Mouse (Mus musculus): ENCODE results near the gene Olfr809. TPM values are rescaled to one million over a fixed set of nuclear protein-coding genes. Genes with fewer than 3 reads are reported as not detected.

Gene Olfr809
- total and polyA plus RNA-seq, 2 experiments from 2014 or later = not detected

DNA sequence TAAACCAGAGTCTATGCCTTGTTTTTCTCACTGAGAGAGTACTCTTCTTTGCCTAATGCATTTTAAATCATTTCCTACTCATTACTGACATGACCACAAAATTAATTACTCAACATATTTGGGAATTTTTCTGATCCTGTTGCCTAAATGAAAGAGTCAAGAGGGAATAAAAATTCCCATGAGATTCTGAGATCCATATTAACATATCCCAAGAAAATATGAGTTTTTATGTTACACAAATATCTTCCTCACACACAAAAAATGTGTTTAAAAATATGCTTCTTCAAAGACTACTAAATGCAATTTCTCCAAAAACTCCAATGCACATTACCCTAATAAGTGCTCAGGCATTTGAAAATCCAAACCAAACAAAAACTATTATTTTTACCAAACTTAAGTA is 20.4 kb downstream of the Olfr809 start, which contains the start of gene Olfr810:
TSS of gene Olfr810 (minus strand) at position 101 of the 400 bp plus-strand sequence.
- no peak within 1 kb of the TSS for H3K27ac ChIP-seq (ENCODE audit: low read depth, low read length)
- no peaks in the 10 kb centered on the region for H3K9me3 ChIP-seq (ENCODE audit: low read length)
- no peak within 1 kb of the TSS for H3K9ac ChIP-seq (replicated peaks; ENCODE audit: low read length, poor library complexity, severe bottlenecking)
- H3K27me3 ChIP-seq (ENCODE audit: insufficient read depth, low read length) = no peaks in the 10 kb centered on the region
- DNase-seq (ENCODE audit: low spot score) (no peak), ATAC-seq (ENCODE audit: low FRiP score) (no peak)
- H3K4me2 ChIP-seq (ENCODE audit: low read depth, low read length, poor library complexity, severe bottlenecking) = no peak within 1 kb of the TSS
- no peak for TF ChIP-seq CTCF (IDR thresholded peaks at IDR 0.05)
- H3K36me3 ChIP-seq (ENCODE audit: insufficient read depth, low read length) = no peaks in the 10 kb centered on the region
- no peak within 1 kb of the TSS for H3K4me3 ChIP-seq (ENCODE audit: low read depth, low read length)
- H3K4me1 ChIP-seq (ENCODE audit: insufficient read depth, low read length) = no peaks in the 10 kb centered on the region

DNA sequence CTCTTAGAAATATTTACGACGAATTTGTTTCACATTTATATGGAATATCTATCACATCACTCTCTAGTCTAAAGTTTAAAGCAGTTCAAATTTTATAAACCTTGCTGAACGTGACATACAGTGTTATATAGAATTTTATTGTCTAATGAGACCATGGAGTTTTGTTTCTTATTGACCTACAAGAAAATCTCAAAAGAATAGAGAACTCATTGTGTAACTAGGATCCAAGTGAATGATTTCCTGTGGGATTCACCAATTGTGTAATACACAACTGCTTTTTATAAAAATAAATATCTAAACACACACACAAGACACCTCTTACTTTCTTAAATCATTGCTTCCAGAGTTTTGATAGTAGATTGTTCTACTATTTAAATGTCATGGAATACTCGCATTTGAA is 29.9 kb downstream of the Olfr809 start, which contains the start of gene Olfr811:
TSS of gene Olfr811 (minus strand) at position 101 of the 400 bp plus-strand sequence.
- Histone ChIP-seq H3K9me3 (ENCODE audit: low read length) (no peaks in the 10 kb centered on the region), H3K27ac (ENCODE audit: low read depth, low read length) (no peak within 1 kb of the TSS), H3K9ac (replicated peaks; ENCODE audit: low read length, poor library complexity, severe bottlenecking) (no peak within 1 kb of the TSS), H3K36me3 (ENCODE audit: insufficient read depth, low read length) (no peaks in the 10 kb centered on the region), H3K27me3 (ENCODE audit: insufficient read depth, low read length) (no peaks in the 10 kb centered on the region), H3K4me2 (ENCODE audit: low read depth, low read length, poor library complexity, severe bottlenecking) (no peak within 1 kb of the TSS), H3K4me1 (ENCODE audit: insufficient read depth, low read length) (no peaks in the 10 kb centered on the region), H3K4me3 (ENCODE audit: low read depth, low read length) (no peak within 1 kb of the TSS)
- ATAC-seq (ENCODE audit: low FRiP score) = no peak
- no peak for DNase-seq (ENCODE audit: low spot score)
- no peak for TF ChIP-seq CTCF (IDR thresholded peaks at IDR 0.05)
- 86% methylated on average over 4 of the region's 4 CpGs for WGBS

Small RNA genes within 50 kb of the gene (microRNA-seq; reads per million reads assigned to microRNA genes)
- gene Gm24485 (ENCODE audit: borderline number of aligned reads) = not detected

Other genes starting within 250 kb of the Olfr809 start
- not detected in 2 replicates for gene Olfr792, start 235.5 kb upstream of the Olfr809 start, total RNA-seq (2014; rRNA removed)
- gene Olfr792, start 235.5 kb upstream of the Olfr809 start, polyA plus RNA-seq (2015; fragmentation: Nextera tagmentation; extraction: Ambion mirVana) = not detected in 2 replicates
- gene Olfr794, start 207.0 kb upstream of the Olfr809 start, total RNA-seq (2014; rRNA removed) = not detected in 2 replicates
- gene Olfr794, start 207.0 kb upstream of the Olfr809 start, polyA plus RNA-seq (2015; fragmentation: Nextera tagmentation; extraction: Ambion mirVana) = not detected in 2 replicates
- not detected in 2 replicates for gene Olfr796, start 162.1 kb upstream of the Olfr809 start, total RNA-seq (2014; rRNA removed)
- not detected in 2 replicates for gene Olfr796, start 162.1 kb upstream of the Olfr809 start, polyA plus RNA-seq (2015; fragmentation: Nextera tagmentation; extraction: Ambion mirVana)
- not detected in 2 replicates for gene Olfr798, start 146.7 kb upstream of the Olfr809 start, total RNA-seq (2014; rRNA removed)
- gene Olfr798, start 146.7 kb upstream of the Olfr809 start, polyA plus RNA-seq (2015; fragmentation: Nextera tagmentation; extraction: Ambion mirVana) = not detected in 2 replicates
- gene Olfr799, start 137.2 kb upstream of the Olfr809 start, total RNA-seq (2014; rRNA removed) = not detected in 2 replicates
- gene Olfr799, start 137.2 kb upstream of the Olfr809 start, polyA plus RNA-seq (2015; fragmentation: Nextera tagmentation; extraction: Ambion mirVana) = not detected in 2 replicates
- not detected in 2 replicates for gene Olfr800, start 116.9 kb upstream of the Olfr809 start, total RNA-seq (2014; rRNA removed)
- gene Olfr800, start 116.9 kb upstream of the Olfr809 start, polyA plus RNA-seq (2015; fragmentation: Nextera tagmentation; extraction: Ambion mirVana) = not detected in 2 replicates
- not detected in 2 replicates for gene Olfr801, start 100.8 kb upstream of the Olfr809 start, total RNA-seq (2014; rRNA removed)
- gene Olfr801, start 100.8 kb upstream of the Olfr809 start, polyA plus RNA-seq (2015; fragmentation: Nextera tagmentation; extraction: Ambion mirVana) = not detected in 2 replicates
- not detected in 2 replicates for gene Olfr802, start 86.5 kb upstream of the Olfr809 start, total RNA-seq (2014; rRNA removed)
- gene Olfr802, start 86.5 kb upstream of the Olfr809 start, polyA plus RNA-seq (2015; fragmentation: Nextera tagmentation; extraction: Ambion mirVana) = 0.04 and 0.11 TPM in 2 replicates
- gene Olfr803, start 80.4 kb upstream of the Olfr809 start, total RNA-seq (2014; rRNA removed) = not detected in 2 replicates
- gene Olfr803, start 80.4 kb upstream of the Olfr809 start, polyA plus RNA-seq (2015; fragmentation: Nextera tagmentation; extraction: Ambion mirVana) = not detected in 2 replicates
- not detected in 2 replicates for gene Olfr804, start 71.4 kb upstream of the Olfr809 start, total RNA-seq (2014; rRNA removed)
- not detected in 2 replicates for gene Olfr804, start 71.4 kb upstream of the Olfr809 start, polyA plus RNA-seq (2015; fragmentation: Nextera tagmentation; extraction: Ambion mirVana)
- gene Olfr805, start 45.3 kb upstream of the Olfr809 start, total RNA-seq (2014; rRNA removed) = not detected in 2 replicates
- gene Olfr805, start 45.3 kb upstream of the Olfr809 start, polyA plus RNA-seq (2015; fragmentation: Nextera tagmentation; extraction: Ambion mirVana) = not detected in 2 replicates
- gene Olfr806, start 32.7 kb upstream of the Olfr809 start, total RNA-seq (2014; rRNA removed) = not detected in 2 replicates
- not detected in 2 replicates for gene Olfr806, start 32.7 kb upstream of the Olfr809 start, polyA plus RNA-seq (2015; fragmentation: Nextera tagmentation; extraction: Ambion mirVana)
- not detected in 2 replicates for gene Olfr807, start 16.8 kb upstream of the Olfr809 start, total RNA-seq (2014; rRNA removed)
- gene Olfr807, start 16.8 kb upstream of the Olfr809 start, polyA plus RNA-seq (2015; fragmentation: Nextera tagmentation; extraction: Ambion mirVana) = not detected in 2 replicates
- not detected in 2 replicates for gene Olfr808, start 9.2 kb upstream of the Olfr809 start, total RNA-seq (2014; rRNA removed)
- gene Olfr808, start 9.2 kb upstream of the Olfr809 start, polyA plus RNA-seq (2015; fragmentation: Nextera tagmentation; extraction: Ambion mirVana) = not detected in 2 replicates
- not detected in 2 replicates for gene Olfr810, start 20.3 kb downstream of the Olfr809 start, total RNA-seq (2014; rRNA removed)
- gene Olfr810, start 20.3 kb downstream of the Olfr809 start, polyA plus RNA-seq (2015; fragmentation: Nextera tagmentation; extraction: Ambion mirVana) = not detected in 2 replicates
- not detected in 2 replicates for gene Olfr811, start 29.8 kb downstream of the Olfr809 start, total RNA-seq (2014; rRNA removed)
- not detected in 2 replicates for gene Olfr811, start 29.8 kb downstream of the Olfr809 start, polyA plus RNA-seq (2015; fragmentation: Nextera tagmentation; extraction: Ambion mirVana)
- gene Olfr812, start 71.5 kb downstream of the Olfr809 start, total RNA-seq (2014; rRNA removed) = not detected in 2 replicates
- gene Olfr812, start 71.5 kb downstream of the Olfr809 start, polyA plus RNA-seq (2015; fragmentation: Nextera tagmentation; extraction: Ambion mirVana) = not detected in 2 replicates
- gene Olfr813, start 80.7 kb downstream of the Olfr809 start, total RNA-seq (2014; rRNA removed) = not detected in 2 replicates
- not detected in 2 replicates for gene Olfr813, start 80.7 kb downstream of the Olfr809 start, polyA plus RNA-seq (2015; fragmentation: Nextera tagmentation; extraction: Ambion mirVana)
- gene Olfr814, start 105.2 kb downstream of the Olfr809 start, total RNA-seq (2014; rRNA removed) = not detected in 2 replicates
- gene Olfr814, start 105.2 kb downstream of the Olfr809 start, polyA plus RNA-seq (2015; fragmentation: Nextera tagmentation; extraction: Ambion mirVana) = not detected in 2 replicates
- gene Olfr815, start 131.2 kb downstream of the Olfr809 start, total RNA-seq (2014; rRNA removed) = not detected in 2 replicates
- not detected in 2 replicates for gene Olfr815, start 131.2 kb downstream of the Olfr809 start, polyA plus RNA-seq (2015; fragmentation: Nextera tagmentation; extraction: Ambion mirVana)
- gene Olfr816, start 141.0 kb downstream of the Olfr809 start, total RNA-seq (2014; rRNA removed) = not detected in 2 replicates
- gene Olfr816, start 141.0 kb downstream of the Olfr809 start, polyA plus RNA-seq (2015; fragmentation: Nextera tagmentation; extraction: Ambion mirVana) = not detected in 2 replicates
- not detected in 2 replicates for gene Olfr818, start 174.5 kb downstream of the Olfr809 start, total RNA-seq (2014; rRNA removed)
- not detected in 2 replicates for gene Olfr818, start 174.5 kb downstream of the Olfr809 start, polyA plus RNA-seq (2015; fragmentation: Nextera tagmentation; extraction: Ambion mirVana)
- gene Olfr819, start 192.6 kb downstream of the Olfr809 start, total RNA-seq (2014; rRNA removed) = not detected in 2 replicates
- not detected in 2 replicates for gene Olfr819, start 192.6 kb downstream of the Olfr809 start, polyA plus RNA-seq (2015; fragmentation: Nextera tagmentation; extraction: Ambion mirVana)
- not detected in 2 replicates for gene Olfr247, start 201.5 kb downstream of the Olfr809 start, total RNA-seq (2014; rRNA removed)
- gene Olfr247, start 201.5 kb downstream of the Olfr809 start, polyA plus RNA-seq (2015; fragmentation: Nextera tagmentation; extraction: Ambion mirVana) = not detected in 2 replicates
- not detected in 2 replicates for gene Gm10310, start 210.4 kb downstream of the Olfr809 start, total RNA-seq (2014; rRNA removed)
- gene Gm10310, start 210.4 kb downstream of the Olfr809 start, polyA plus RNA-seq (2015; fragmentation: Nextera tagmentation; extraction: Ambion mirVana) = not detected in 2 replicates
- gene Olfr820, start 238.0 kb downstream of the Olfr809 start, total RNA-seq (2014; rRNA removed) = not detected in 2 replicates
- not detected in 2 replicates for gene Olfr820, start 238.0 kb downstream of the Olfr809 start, polyA plus RNA-seq (2015; fragmentation: Nextera tagmentation; extraction: Ambion mirVana)

Data from midbrain, postnatal 0 days (tissue).